Comparison of ENCODE assay signal across 8 mouse cellular contexts in the genomic region with DNA sequence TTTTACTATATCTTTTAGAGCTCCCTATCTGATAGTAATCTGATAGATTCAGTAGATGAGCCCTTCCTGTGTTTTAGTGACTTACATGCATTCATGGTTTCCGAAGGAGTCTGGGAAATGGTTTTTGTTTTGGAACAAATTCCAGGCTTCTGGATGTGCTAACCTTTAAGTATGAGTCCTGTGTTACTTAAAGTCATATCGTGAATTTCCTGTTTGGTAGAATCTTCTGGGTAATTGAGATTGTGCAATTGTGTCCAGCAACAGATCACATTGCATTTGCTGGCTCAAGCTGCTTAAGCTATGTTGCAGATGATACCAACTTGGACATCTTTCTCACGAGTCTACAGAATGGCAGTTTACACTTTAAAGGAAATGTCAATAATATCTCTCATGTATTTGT. TPM values are rescaled to one million over a fixed set of nuclear protein-coding genes. Genes with fewer than 3 reads are reported as not detected.
DNase-seq lines count a peak whose midpoint lies in the region; ATAC-seq and TF ChIP-seq lines count a peak whose summit lies in the region.

No protein-coding gene starts in this region.

- H3K27ac ChIP-seq in heart, embryonic 14.5 days (replicated peaks in 1 of 2; ENCODE audit: control insufficient read depth in 1 of 2, insufficient read depth in 1 of 2, low read depth in 2 of 2, low read length in 2 of 2): 0 out of 4 replicates have a peak overlapping the region, but pooled peaks of 1 of the 2 experiments have one; percentile 93
- H3K27ac ChIP-seq in MEL (ENCODE audit: control insufficient read depth, low read depth, low read length): no peak overlapping the region
- H3K27ac ChIP-seq in hindbrain, embryonic 12.5 days: no peak overlapping the region
- H3K27ac ChIP-seq in midbrain, embryonic 10.5 days (replicated peaks): no peak overlapping the region

- H3K4me1 ChIP-seq in heart, embryonic 14.5 days (ENCODE audit: control insufficient read depth in 2 of 2, insufficient read depth in 2 of 2, low read length in 2 of 2): peaks cover 19 to 44% of the 10 kb centered on the region in 2 experiments
- H3K4me1 ChIP-seq in MEL (ENCODE audit: control insufficient read depth in 1 of 2, insufficient read depth in 2 of 2, low read length in 2 of 2): peaks cover 13 to 35% of the 10 kb centered on the region in 2 experiments
- peaks cover 40% of the 10 kb centered on the region for H3K4me1 ChIP-seq in hindbrain, embryonic 12.5 days
- H3K4me1 ChIP-seq in midbrain, embryonic 10.5 days: peaks cover 60% of the 10 kb centered on the region

- H3K9ac ChIP-seq in heart, embryonic 14.5 days (ENCODE audit: low read length): peak overlapping the region; percentile 93
- peak overlapping the region; percentile 97 for H3K9ac ChIP-seq in MEL (ENCODE audit: control insufficient read depth, low read depth, low read length, poor library complexity, severe bottlenecking)
- peak overlapping the region; percentile 97; the same call in 1 of the 2 replicates for H3K9ac ChIP-seq in hindbrain, embryonic 12.5 days

- H3K27me3 ChIP-seq in heart, embryonic 14.5 days (ENCODE audit: control insufficient read depth, insufficient read depth, low read length): peaks cover 5% of the 10 kb centered on the region; the same call in 1 of the 2 replicates
- H3K27me3 ChIP-seq in MEL (ENCODE audit: control insufficient read depth in 1 of 2, insufficient read depth in 2 of 2, low read length in 2 of 2): no peaks in the 10 kb centered on the region
- H3K27me3 ChIP-seq in hindbrain, embryonic 12.5 days: peaks cover 11% of the 10 kb centered on the region
- peaks cover 21% of the 10 kb centered on the region for H3K27me3 ChIP-seq in midbrain, embryonic 10.5 days (ENCODE audit: low read depth, poor library complexity, severe bottlenecking)

- no peak for TF ChIP-seq CTCF in MEL (IDR thresholded peaks at IDR 0.05 in 2 of 3, conservative IDR thresholded peaks at IDR 0.05 in 1 of 3; ENCODE audit: control insufficient read depth in 1 of 3, insufficient read depth in 1 of 3, low read depth in 2 of 3, low read length in 3 of 3, poor library complexity in 1 of 3, severe bottlenecking in 1 of 3)

- peak overlapping the region in 1 of 2 experiments; percentile 96; a peak in 2 of 4 replicates for H3K4me3 ChIP-seq in heart, embryonic 14.5 days (ENCODE audit: control insufficient read depth in 1 of 2, insufficient read depth in 1 of 2, low read depth in 1 of 2, low read length in 2 of 2)
- peak overlapping the region; percentile 58 to 97 for H3K4me3 ChIP-seq in MEL (ENCODE audit: control insufficient read depth in 1 of 2, insufficient read depth in 1 of 2, low read depth in 2 of 2, low read length in 2 of 2)
- H3K4me3 ChIP-seq in hindbrain, embryonic 12.5 days: peak overlapping the region; percentile 99
- H3K4me3 ChIP-seq in midbrain, embryonic 10.5 days: peak overlapping the region; percentile 85

- DNase-seq in heart, postnatal 14 days: no peak
- DNase-seq in MEL (ENCODE audit: low read depth, low spot score): no peak
- DNase-seq in midbrain, embryonic 10.5 days (ENCODE audit: low spot score): no peak
- no peak for DNase-seq in cerebellum, adult 11-12 months
- no peak for DNase-seq in gastrocnemius, postnatal 36 days
- DNase-seq in frontal cortex, adult 2 months (ENCODE audit: extremely low spot score in 1 of 2, low spot score in 1 of 2): no peak

- TF ChIP-seq RAD21 in MEL (IDR thresholded peaks at IDR 0.05; ENCODE audit: low read depth, low read length): no peak

- H3K36me3 ChIP-seq in heart, embryonic 14.5 days (ENCODE audit: control insufficient read depth, insufficient read depth, low read length): no peaks in the 10 kb centered on the region
- H3K36me3 ChIP-seq in MEL (ENCODE audit: control insufficient read depth in 1 of 2, insufficient read depth in 2 of 2, low read length in 2 of 2): peaks cover 0 to 54% of the 10 kb centered on the region in 2 experiments; a peak in 2 of 4 replicates
- no peaks in the 10 kb centered on the region for H3K36me3 ChIP-seq in hindbrain, embryonic 12.5 days
- H3K36me3 ChIP-seq in midbrain, embryonic 10.5 days: no peaks in the 10 kb centered on the region

- H3K79me2 ChIP-seq in MEL (ENCODE audit: control insufficient read depth, insufficient read depth, low read length, poor library complexity): peaks cover 65% of the 10 kb centered on the region

- TF ChIP-seq POLR2A in MEL (IDR thresholded peaks at IDR 0.05; ENCODE audit: control insufficient read depth in 1 of 2, insufficient read depth in 1 of 2, low read depth in 1 of 2, low read length in 2 of 2, poor library complexity in 1 of 2): no peak

- peak overlapping the region; percentile 66 for H3K4me2 ChIP-seq in heart, embryonic 14.5 days (ENCODE audit: low read length)
- H3K4me2 ChIP-seq in hindbrain, embryonic 12.5 days (replicated peaks): peak overlapping the region; percentile 67

- ATAC-seq in heart, embryonic 14.5 days (ENCODE audit: insufficient number of reproducible peaks, insufficient read depth, low FRiP score, low read depth): no peak
- ATAC-seq in hindbrain, embryonic 12.5 days (ENCODE audit: low FRiP score): no peak

- H3K9me3 ChIP-seq in heart, embryonic 14.5 days (ENCODE audit: control insufficient read depth, low read length): no peaks in the 10 kb centered on the region
- H3K9me3 ChIP-seq in MEL (replicated peaks; ENCODE audit: insufficient read depth, low read length): no peaks in the 10 kb centered on the region
- H3K9me3 ChIP-seq in hindbrain, embryonic 12.5 days (replicated peaks): no peaks in the 10 kb centered on the region
- no peaks in the 10 kb centered on the region for H3K9me3 ChIP-seq in midbrain, embryonic 10.5 days (replicated peaks)

- intact Hi-C loops in heart, postnatal 14 days (cut with DNase I): loop anchor here (2.0 to 5.0 kb wide), 6 partner anchors 20 to 329 kb away; a partner anchor contains a TSS
- intact Hi-C loops in gastrocnemius, postnatal 36 days (cut with DNase I): loop anchor here (5.0 kb wide), 2 partner anchors 49 to 109 kb away; a partner anchor contains a TSS

- TF ChIP-seq EP300 in MEL (IDR thresholded peaks at IDR 0.05; ENCODE audit: low read depth in 1 of 2, low read length in 2 of 2): no peak

- WGBS in heart, embryonic 14.5 days: 35% methylated on average over 3 of the region's 3 CpGs
- 59% methylated on average over 3 of the region's 3 CpGs for WGBS in hindbrain, embryonic 12.5 days
- WGBS in midbrain, embryonic 10.5 days: 68% methylated on average over 3 of the region's 3 CpGs

TF ChIP-seq in MEL, 35 proteins besides CTCF, POLR2A, EP300 and RAD21:
- TF ChIP-seq JUND (IDR thresholded peaks at IDR 0.05; ENCODE audit: low read depth, low read length) (no peak), BHLHE40 (IDR thresholded peaks at IDR 0.05; ENCODE audit: borderline replicate concordance, low read depth, low read length) (no peak), ZMIZ1 (IDR thresholded peaks at IDR 0.05; ENCODE audit: low read depth, low read length) (no peak), CHD2 (IDR thresholded peaks at IDR 0.05; ENCODE audit: low read length) (no peak), TAL1 (IDR thresholded peaks at IDR 0.05; ENCODE audit: low read length) (0 out of 2 replicates have a peak, but pooled peaks have one; percentile 21), KAT2A (conservative IDR thresholded peaks at IDR 0.05; ENCODE audit: low read depth, low read length) (no peak), SIN3A (IDR thresholded peaks at IDR 0.05; ENCODE audit: low read length) (no peak), MYB (IDR thresholded peaks at IDR 0.05; ENCODE audit: low read depth, low read length) (no peak), MAX (IDR thresholded peaks at IDR 0.05; ENCODE audit: low read length) (no peak), E2F4 (IDR thresholded peaks at IDR 0.05; ENCODE audit: borderline replicate concordance, low read depth, low read length) (no peak), NELFE (IDR thresholded peaks at IDR 0.05; ENCODE audit: low read depth, low read length) (no peak), GATA1 (IDR thresholded peaks at IDR 0.05; ENCODE audit: low read depth, low read length) (peak; percentile 39; the same call in 1 of the 2 replicates)
TF ChIP-seq in MEL: peak in this region for 2.

RNA-seq across cellular contexts. Expression of a gene that starts 2.0 kb away (rescaled TPM):
- 37.6 and 38.3 TPM in 2 replicates for polyA plus RNA-seq in heart, embryonic 14.5 days (2014; fragmentation: Nextera tagmentation; extraction: Ambion mirVana)
- total RNA-seq in heart, postnatal 14 days (2021): 10 to 100 TPM; 51.2 to 51.4 TPM
- 61.5 and 67.3 TPM in 2 replicates for total RNA-seq in MEL (2012; rRNA removed)
- polyA plus RNA-seq in MEL (2012; ENCODE audit: insufficient read depth in 1 of 2, insufficient read length in 2 of 2, low read depth in 1 of 2, low replicate concordance in 2 of 2, missing spikeins in 1 of 2): 10 to 100 TPM in 1 of 2 experiments, not detected in 1; 93.2 TPM
- polyA plus RNA-seq in hindbrain, embryonic 12.5 days (2016; fragmentation: Nextera tagmentation; extraction: Ambion mirVana): 40.1 and 45.9 TPM in 2 replicates
- polyA plus RNA-seq in midbrain, embryonic 10.5 days (2016; fragmentation: Nextera tagmentation; extraction: Ambion mirVana): 36.1 and 40.7 TPM in 2 replicates
- total RNA-seq in gastrocnemius, postnatal 36 days (2021): 10 to 100 TPM; 83.0 to 98.3 TPM
- polyA plus RNA-seq in frontal cortex, adult 2 months (2012; rRNA removed): 108 and 110 TPM in 2 replicates

RNA-seq across cellular contexts. Expression of a gene that starts 3.1 kb away (rescaled TPM):
- polyA plus RNA-seq in heart, embryonic 14.5 days (2014; fragmentation: Nextera tagmentation; extraction: Ambion mirVana): 0.34 and 0.51 TPM in 2 replicates
- under 1 TPM; 0.59 to 0.62 TPM for total RNA-seq in heart, postnatal 14 days (2021)
- 0.58 and 0.69 TPM in 2 replicates for total RNA-seq in MEL (2012; rRNA removed)
- polyA plus RNA-seq in MEL (2012; ENCODE audit: insufficient read depth in 1 of 2, insufficient read length in 2 of 2, low read depth in 1 of 2, low replicate concordance in 2 of 2, missing spikeins in 1 of 2): 1 to 10 TPM in 1 of 2 experiments, not detected in 1; 1.6 TPM
- polyA plus RNA-seq in hindbrain, embryonic 12.5 days (2016; fragmentation: Nextera tagmentation; extraction: Ambion mirVana): 0.44 and 0.63 TPM in 2 replicates
- 0.46 and 0.56 TPM in 2 replicates for polyA plus RNA-seq in midbrain, embryonic 10.5 days (2016; fragmentation: Nextera tagmentation; extraction: Ambion mirVana)
- total RNA-seq in gastrocnemius, postnatal 36 days (2021): under 1 TPM; 0.27 to 0.33 TPM
- 8.6 TPM in 2 replicates for polyA plus RNA-seq in frontal cortex, adult 2 months (2012; rRNA removed)

RNA-seq across cellular contexts. Expression of a gene that starts 32.8 kb away (rescaled TPM):
- 2.2 and 2.5 TPM in 2 replicates for polyA plus RNA-seq in heart, embryonic 14.5 days (2014; fragmentation: Nextera tagmentation; extraction: Ambion mirVana)
- 1 to 10 TPM in 1 of 2 experiments, under 1 TPM in 1; 0.98 to 1.4 TPM for total RNA-seq in heart, postnatal 14 days (2021)
- 0.42 and 0.92 TPM in 2 replicates for total RNA-seq in MEL (2012; rRNA removed)
- polyA plus RNA-seq in MEL (2012; ENCODE audit: insufficient read depth in 1 of 2, insufficient read length in 2 of 2, low read depth in 1 of 2, low replicate concordance in 2 of 2, missing spikeins in 1 of 2): under 1 TPM in 1 of 2 experiments, not detected in 1; 0.42 TPM
- 3.2 and 3.5 TPM in 2 replicates for polyA plus RNA-seq in hindbrain, embryonic 12.5 days (2016; fragmentation: Nextera tagmentation; extraction: Ambion mirVana)
- polyA plus RNA-seq in midbrain, embryonic 10.5 days (2016; fragmentation: Nextera tagmentation; extraction: Ambion mirVana): 3.3 and 3.4 TPM in 2 replicates
- total RNA-seq in gastrocnemius, postnatal 36 days (2021): 1 to 10 TPM in 1 of 2 experiments, under 1 TPM in 1; 0.74 to 1.1 TPM
- 0.95 and 1.1 TPM in 2 replicates for polyA plus RNA-seq in frontal cortex, adult 2 months (2012; rRNA removed)
